Mouse (Mus musculus) kidney, adult 2 months (tissue): ENCODE results near the gene Irs2. TPM values are rescaled to one million over a fixed set of nuclear protein-coding genes. Genes with fewer than 3 reads are reported as not detected.
A peak's percentile ranks its signal among the peaks of the same experiment; 100 is the strongest.

Experiments
- DNase-seq: peaks from one replicate; pipeline ENCODE4 v3.0.0; 2021
- H3K27ac ChIP-seq: fragments of 200-500 bp; 2 replicates; pipeline ENCODE4 v1.5.1; 2012; ENCODE audit warnings: low read depth, low read length, control low read depth, inconsistent platforms; ENCODE audit not compliant: insufficient read depth
- H3K27me3 ChIP-seq: fragments of 200-500 bp; replicated peaks from 2 replicates; pipeline ENCODE4 v1.6.1; 2012; ENCODE audit warnings: mild to moderate bottlenecking, moderate library complexity, low read length, inconsistent platforms; ENCODE audit not compliant: control insufficient read depth, insufficient read depth
- H3K36me3 ChIP-seq: fragments of 200-500 bp; 2 replicates; pipeline ENCODE4 v1.6.1; 2012; ENCODE audit warnings: mild to moderate bottlenecking, moderate library complexity, low read length, inconsistent platforms; ENCODE audit not compliant: control insufficient read depth, insufficient read depth
- H3K4me1 ChIP-seq: fragments of 200-500 bp; 2 replicates; pipeline ENCODE4 v1.6.1; 2011; ENCODE audit warnings: low read length; ENCODE audit not compliant: control insufficient read depth, insufficient read depth
- H3K4me3 ChIP-seq: fragments of 200-500 bp; 2 replicates; pipeline ENCODE4 v1.5.1; 2011; ENCODE audit warnings: mild to moderate bottlenecking, low read depth, low read length, control low read depth; ENCODE audit not compliant: insufficient read depth
- CTCF ChIP-seq: fragments of 200-500 bp; conservative IDR thresholded peaks from 2 replicates; pipeline ENCODE4 v1.5.1; 2011; ENCODE audit warnings: low read depth, mild to moderate bottlenecking, control low read depth, low read length, moderate library complexity, mixed read lengths; ENCODE audit not compliant: insufficient read depth, insufficient read length
- POLR2A ChIP-seq: fragments of 200-500 bp; IDR thresholded peaks from one replicate; pipeline ENCODE4 v1.6.1; 2011; ENCODE audit warnings: low read depth, low read length, control low read depth
- WGBS: fragments of 180-500 bp; shearing (Covaris S2); methylation state at CpG from one replicate; pipeline ENCODE4 v1.1.7; 2018; 5-methylcytosine and 5-hydroxymethylcytosine counted together
- polyA plus RNA-seq: library from polyadenylated mRNA; depleted of rRNA; stranded (reverse); fragments of >200 nt; gene quantifications from 2 replicates; pipeline ENCODE4 v1.2.3, GENCODE M21; 2012

Irs2 gene
- polyA plus RNA-seq, 1 experiment = 10.4 TPM

DNA sequence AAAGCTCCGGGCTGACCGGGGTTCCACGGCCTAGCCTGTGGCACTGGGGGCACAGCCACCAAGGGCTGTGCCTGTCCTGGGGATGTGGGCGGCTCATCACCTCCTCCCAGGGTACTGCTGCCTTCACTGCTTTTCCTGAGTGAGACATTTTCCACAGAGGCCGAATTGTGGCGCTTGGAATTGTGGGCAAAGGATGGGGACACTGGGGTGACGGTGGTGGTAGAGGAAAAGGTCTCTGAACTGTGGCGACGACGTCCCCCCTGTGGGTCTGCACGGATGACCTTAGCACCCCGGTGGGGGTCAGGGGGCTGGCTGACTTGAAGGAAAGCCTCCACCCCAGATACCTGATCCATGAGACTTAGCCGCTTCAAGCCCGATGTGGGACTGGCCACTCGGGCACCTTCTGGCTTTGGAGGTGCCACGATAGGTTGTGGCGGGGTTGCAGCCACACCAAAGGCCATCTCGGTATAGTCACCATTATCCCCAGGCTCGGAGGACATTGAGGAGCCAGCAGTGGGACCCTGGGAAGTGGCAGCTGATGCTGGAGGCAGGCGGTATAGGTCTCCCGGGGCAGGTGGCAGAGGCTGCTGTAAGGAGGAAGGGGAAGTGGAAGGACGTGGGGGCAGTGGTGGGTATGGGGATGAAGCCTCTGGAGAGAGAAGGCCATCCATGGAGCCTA is 3.3 kb downstream of the Irs2 start:
- H3K4me3 ChIP-seq = peak overlapping the region; percentile 72
- H3K36me3 ChIP-seq = no peaks in the 10 kb centered on the region; the same call in 1 of the 2 replicates
- H3K27ac ChIP-seq = no peak overlapping the region
- H3K27me3 ChIP-seq = no peaks in the 10 kb centered on the region
- peaks cover 27% of the 10 kb centered on the region; the same call in 1 of the 2 replicates for H3K4me1 ChIP-seq
- TF ChIP-seq CTCF = no peak
- TF ChIP-seq POLR2A = no peak
- 67% methylated on average over 22 of the region's 22 CpGs for WGBS
- DNase-seq = no peak

DNA sequence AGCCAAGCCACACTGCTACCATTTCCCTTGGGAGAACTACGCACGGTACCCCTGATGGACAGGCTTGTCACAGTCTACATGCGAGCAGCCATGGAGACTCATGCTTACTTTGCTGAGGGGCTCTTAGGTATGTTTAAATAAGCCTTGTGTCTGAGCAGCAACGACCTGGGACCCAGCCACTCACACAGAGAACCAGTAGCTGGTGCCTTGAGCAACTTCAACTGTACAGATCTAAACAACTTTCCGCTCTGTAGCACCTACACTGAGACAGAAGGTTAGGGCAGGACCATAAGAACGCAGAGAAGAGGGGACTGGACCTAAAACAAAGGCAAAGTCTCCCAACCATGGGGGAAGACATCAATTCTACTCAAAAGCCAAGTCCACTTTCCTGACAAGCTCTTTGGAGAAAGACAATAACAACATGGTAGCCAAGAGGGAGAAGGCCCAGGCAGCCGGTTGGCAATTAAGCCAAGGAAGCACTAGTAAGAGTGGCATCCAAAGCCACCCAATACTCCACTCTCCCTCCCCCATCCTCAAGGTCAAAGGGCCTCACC is 4.3 kb downstream of the Irs2 start:
- WGBS = 39% methylated on average over 7 of the region's 7 CpGs
- Histone ChIP-seq H3K4me3 (peak overlapping the region; percentile 72), H3K27ac (peak overlapping the region; percentile 12; the same call in 1 of the 2 replicates), H3K36me3 (no peaks in the 10 kb centered on the region; the same call in 1 of the 2 replicates), H3K27me3 (no peaks in the 10 kb centered on the region), H3K4me1 (peaks cover 27% of the 10 kb centered on the region; the same call in 1 of the 2 replicates)
- DNase-seq = no peak
- peak; percentile 17 for TF ChIP-seq POLR2A
- TF ChIP-seq CTCF = no peak

- no peak for DNase-seq
- Histone ChIP-seq H3K27me3 (no peaks in the 10 kb centered on the region), H3K27ac (no peak overlapping the region), H3K36me3 (no peaks in the 10 kb centered on the region; the same call in 1 of the 2 replicates), H3K4me3 (peak overlapping the region; percentile 72), H3K4me1 (peaks cover 27% of the 10 kb centered on the region; the same call in 1 of the 2 replicates)
- TF ChIP-seq POLR2A = no peak
- no peak for TF ChIP-seq CTCF
- 31% methylated on average over 6 of the region's 6 CpGs for WGBS
Measured at GRCm38 (mm10) chr8:11003253-11003652, 5.0 kb downstream of the Irs2 start.

DNA sequence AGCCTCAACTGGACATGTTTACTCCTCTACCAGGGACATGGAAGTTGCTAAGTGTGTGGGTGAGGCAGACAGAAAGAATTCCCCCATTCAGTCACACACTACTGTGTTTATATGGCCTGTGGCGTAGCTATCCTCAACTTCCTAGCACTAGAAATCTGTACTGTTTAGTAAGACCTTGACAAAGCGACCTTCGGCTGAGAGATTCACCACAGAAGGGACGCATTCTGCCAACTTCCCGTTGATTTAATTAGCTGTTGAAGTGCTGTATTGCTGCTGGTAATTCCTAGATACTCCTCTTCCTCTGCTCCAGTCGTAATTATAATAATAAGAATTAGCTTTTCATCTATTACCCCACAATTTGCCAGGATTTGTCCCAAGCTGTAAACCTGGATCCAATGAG is 5.4 kb downstream of the Irs2 start:
- no peaks in the 10 kb centered on the region; the same call in 1 of the 2 replicates for H3K36me3 ChIP-seq
- no peak overlapping the region for H3K27ac ChIP-seq
- 38% methylated on average over 6 of the region's 6 CpGs for WGBS
- H3K4me3 ChIP-seq = peak overlapping the region; percentile 40
- TF ChIP-seq CTCF = no peak
- no peak for TF ChIP-seq POLR2A
- DNase-seq = no peak
- H3K4me1 ChIP-seq = peaks cover 28% of the 10 kb centered on the region; the same call in 1 of the 2 replicates
- no peaks in the 10 kb centered on the region for H3K27me3 ChIP-seq

- H3K36me3 ChIP-seq = no peaks in the 10 kb centered on the region
- no peak for DNase-seq
- TF ChIP-seq CTCF (no peak), POLR2A (no peak)
- no peak overlapping the region for H3K27ac ChIP-seq
- peaks cover 29% of the 10 kb centered on the region; the same call in 1 of the 2 replicates for H3K4me1 ChIP-seq
- no peaks in the 10 kb centered on the region for H3K27me3 ChIP-seq
- WGBS = 12% methylated on average over 6 of the region's 6 CpGs
- no peak overlapping the region for H3K4me3 ChIP-seq
Measured at GRCm38 (mm10) chr8:11001062-11001549, 7.2 kb downstream of the Irs2 start.

DNA sequence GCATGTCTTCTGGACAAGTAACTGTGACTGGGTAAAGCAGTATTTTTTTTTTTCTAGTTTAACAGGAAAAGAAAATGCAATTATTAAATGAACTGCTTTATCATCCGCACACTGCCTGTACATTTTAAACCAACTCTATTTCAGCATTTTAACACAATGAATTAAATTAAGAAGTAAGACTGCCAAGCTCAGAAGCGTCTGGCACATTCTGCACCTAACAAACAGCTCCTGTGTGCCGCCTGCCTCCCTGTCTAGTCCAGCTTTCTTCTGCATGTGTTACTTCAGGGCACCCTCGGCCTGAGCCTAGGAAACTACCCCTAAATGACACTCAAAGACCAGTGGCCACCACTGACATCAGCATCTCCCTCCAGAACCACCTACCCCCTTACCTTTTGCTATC is 8.7 kb downstream of the Irs2 start:
- Histone ChIP-seq H3K36me3 (no peaks in the 10 kb centered on the region), H3K27ac (no peak overlapping the region), H3K4me3 (no peak overlapping the region), H3K4me1 (peaks cover 26% of the 10 kb centered on the region; the same call in 1 of the 2 replicates), H3K27me3 (no peaks in the 10 kb centered on the region)
- TF ChIP-seq POLR2A (no peak), CTCF (no peak)
- DNase-seq = no peak
- WGBS = 58% methylated on average over 4 of the region's 4 CpGs

DNA sequence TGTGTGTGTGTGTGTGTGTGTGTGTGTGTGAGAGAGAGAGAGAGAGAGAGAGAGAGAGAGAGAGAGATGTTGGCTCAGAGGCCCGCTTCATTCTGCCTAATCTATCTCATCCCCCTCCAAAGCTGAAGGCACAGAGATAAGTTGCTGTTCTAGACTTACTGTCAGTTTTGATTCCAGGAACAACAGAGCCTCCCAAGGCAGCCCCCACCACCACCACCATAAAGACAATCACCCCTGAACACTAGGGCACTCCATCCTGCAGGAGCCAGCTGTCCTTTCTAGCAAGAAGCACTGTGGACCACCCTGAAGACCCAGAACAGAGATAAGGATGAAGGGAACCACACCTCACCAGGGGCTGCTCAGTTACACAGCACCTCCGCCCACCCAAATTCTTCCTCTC is 12.0 kb downstream of the Irs2 start:
- H3K4me1 ChIP-seq = peaks cover 23% of the 10 kb centered on the region; the same call in 1 of the 2 replicates

More for the DNA sequence above, 12.0 kb downstream of the Irs2 start:
- TF ChIP-seq CTCF (no peak), POLR2A (no peak)
- Histone ChIP-seq H3K27me3 (no peaks in the 10 kb centered on the region), H3K36me3 (no peaks in the 10 kb centered on the region), H3K27ac (no peak overlapping the region), H3K4me3 (no peak overlapping the region)
- WGBS = 85% methylated on average over 2 of the region's 2 CpGs
- DNase-seq = no peak
